Mouse (Mus musculus) CD4-positive, CD25-positive, alpha-beta regulatory T cell, adult 4 months (primary cell): ENCODE data around the gene Mlh1. TPM values are rescaled to one million over a fixed set of nuclear protein-coding genes. Genes with fewer than 3 reads are reported as not detected.

Source experiments
- ATAC-seq: one replicate; pipeline ENCODE4 v1.8.0; 2017
- polyA plus RNA-seq, 2 experiments: library from polyadenylated mRNA; unstranded; fragments of 100-300 nt; shearing (Covaris generic); gene quantifications; one replicate each; pipeline ENCODE4 v1.2.1; 2017

Mlh1 gene
- polyA plus RNA-seq, 2 experiments from 2014 or later, result 14.8 to 22.1 TPM

DNA sequence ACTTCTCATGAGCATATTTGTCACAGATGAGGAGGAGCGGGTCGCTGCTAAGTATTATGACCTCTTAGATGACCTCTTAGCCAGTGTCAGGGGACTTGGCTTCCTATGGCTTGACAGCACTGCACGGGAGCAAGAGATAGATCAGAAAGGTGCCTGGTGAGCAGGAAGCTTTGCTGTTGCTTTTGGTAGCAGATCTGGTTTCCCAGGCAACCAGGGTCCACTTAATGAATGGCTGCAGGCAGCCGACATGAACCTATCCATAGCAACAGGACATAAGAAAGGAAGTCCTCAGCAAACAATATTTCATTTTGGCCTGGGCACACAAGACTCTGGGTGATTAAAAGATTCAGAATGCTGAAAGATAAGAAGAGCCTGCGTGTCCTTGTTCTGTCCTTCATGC lies 14.1 kb upstream of the Mlh1 start:
- ATAC-seq, result no peak

DNA sequence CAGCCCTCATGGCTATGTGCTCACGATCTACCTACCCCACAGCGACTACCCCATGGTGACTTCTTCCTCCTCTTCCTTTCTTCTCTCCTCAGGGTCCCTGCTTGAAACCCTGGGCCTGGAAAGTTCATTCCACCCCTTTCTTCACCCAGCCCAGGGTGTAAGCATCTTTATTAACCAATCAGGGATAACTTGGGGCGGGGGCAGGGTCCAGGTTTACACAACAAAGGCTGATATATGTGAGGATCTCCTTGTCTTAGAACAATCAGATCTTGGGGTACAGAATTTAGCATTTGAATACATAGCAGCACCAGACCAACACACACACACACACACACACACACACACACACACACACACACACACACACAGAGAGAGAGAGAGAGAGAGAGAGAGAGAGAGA lies 13.5 kb upstream of the Mlh1 start:
- no peak for ATAC-seq

DNA sequence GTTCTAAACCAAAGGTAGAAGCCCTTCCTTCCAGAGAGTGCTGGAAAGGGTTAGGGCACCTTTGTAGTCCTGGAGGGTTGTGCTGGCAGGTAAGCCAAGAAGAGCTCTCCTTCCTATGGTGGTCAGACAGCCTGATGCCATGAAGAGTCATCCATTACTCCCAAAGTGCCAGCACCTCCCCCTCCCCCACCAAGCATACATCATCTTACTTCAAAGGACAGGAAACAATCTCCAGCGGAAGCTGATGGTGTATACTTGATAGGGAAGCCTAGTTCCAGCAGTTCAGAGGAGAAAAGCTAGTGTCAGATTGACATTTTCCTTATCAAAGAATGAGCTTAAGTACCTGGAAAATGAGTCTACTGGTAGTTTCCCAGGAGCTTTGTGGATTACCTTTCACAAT lies 3.6 kb upstream of the Mlh1 start:
- no peak for ATAC-seq

- no peak for ATAC-seq
These were observed 2.4 kb upstream of the Mlh1 start for GRCm38 (mm10) chr9:111273958-111274357.

DNA sequence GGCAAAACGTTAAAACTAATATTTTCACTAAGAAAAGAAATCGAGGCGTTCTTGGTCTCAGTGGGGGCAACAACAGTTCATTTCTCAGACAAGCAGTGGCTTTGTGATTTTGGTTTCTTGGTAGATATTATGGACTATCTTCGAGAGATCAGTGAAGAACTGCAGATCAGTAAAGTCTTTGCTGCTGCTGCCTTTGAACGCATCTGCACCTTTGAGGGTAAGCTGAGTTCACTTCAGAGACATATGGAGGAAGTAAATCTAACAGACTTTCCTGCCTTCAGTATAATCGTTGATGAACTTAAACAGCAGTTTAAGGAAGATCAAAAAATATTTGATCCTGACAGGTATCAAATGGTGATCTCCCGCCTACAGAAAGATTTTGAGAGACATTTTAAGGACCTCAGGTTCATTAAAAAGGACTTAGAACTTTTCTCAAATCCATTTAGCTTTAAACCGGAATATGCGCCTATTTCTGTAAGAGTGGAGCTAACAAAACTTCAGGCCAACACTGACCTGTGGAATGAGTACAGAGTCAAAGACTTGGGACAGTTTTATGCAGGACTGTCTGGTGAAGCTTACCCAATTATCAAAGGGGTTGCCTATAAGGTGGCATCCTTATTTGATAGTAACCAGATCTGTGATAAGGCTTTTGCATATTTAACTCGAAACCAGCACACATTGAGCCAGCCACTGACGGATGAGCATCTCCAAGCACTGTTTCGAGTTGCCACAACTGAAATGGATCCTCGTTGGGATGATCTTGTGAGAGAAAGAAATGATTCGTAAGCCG lies 1.6 kb upstream of the Mlh1 start:
- no peak for ATAC-seq

DNA sequence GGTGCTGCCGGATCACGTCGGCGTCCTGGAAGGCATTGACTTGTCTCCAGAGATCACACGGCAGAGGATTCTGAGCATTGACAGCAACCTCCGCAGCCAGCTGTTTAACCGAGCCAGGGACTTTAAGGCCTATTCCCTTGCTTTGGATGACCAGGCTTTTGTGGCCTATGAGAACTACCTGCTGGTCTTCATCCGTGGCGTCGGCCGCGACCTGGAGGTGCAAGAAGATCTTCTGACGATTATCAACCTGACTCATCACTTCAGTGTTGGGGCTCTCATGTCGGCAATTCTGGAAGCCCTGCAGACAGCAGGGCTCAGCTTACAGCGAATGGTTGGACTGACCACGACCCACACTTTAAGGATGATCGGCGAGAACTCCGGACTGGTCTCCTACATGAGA lies 765 bp upstream of the Mlh1 start:
- no peak for ATAC-seq

GRCm38 (mm10) chr9:111271056-111271433 lies 546 bp downstream of the Mlh1 start:
- ATAC-seq, result peak; percentile 14

DNA sequence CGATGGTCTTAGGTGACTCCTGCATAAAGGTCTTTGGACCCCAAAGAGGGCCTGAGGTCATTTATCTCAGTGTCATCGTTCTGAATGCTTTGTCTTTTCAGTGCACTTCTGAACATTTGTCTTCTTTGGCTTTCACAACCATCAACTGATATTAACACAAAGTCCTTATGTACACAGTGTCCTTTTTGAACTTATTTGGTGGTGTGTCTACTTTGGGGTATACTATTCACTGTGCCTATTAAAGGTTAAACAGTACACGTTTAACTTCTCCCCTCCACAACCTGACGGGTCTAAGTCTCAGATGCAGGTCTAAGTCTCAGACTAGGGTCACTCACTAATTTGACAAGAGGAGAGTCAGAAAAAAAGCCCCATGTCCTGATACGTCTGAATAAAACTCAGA lies 985 bp downstream of the Mlh1 start:
- no peak for ATAC-seq

GRCm38 (mm10) chr9:111267998-111268397 lies 3.6 kb downstream of the Mlh1 start:
- ATAC-seq, result no peak

DNA sequence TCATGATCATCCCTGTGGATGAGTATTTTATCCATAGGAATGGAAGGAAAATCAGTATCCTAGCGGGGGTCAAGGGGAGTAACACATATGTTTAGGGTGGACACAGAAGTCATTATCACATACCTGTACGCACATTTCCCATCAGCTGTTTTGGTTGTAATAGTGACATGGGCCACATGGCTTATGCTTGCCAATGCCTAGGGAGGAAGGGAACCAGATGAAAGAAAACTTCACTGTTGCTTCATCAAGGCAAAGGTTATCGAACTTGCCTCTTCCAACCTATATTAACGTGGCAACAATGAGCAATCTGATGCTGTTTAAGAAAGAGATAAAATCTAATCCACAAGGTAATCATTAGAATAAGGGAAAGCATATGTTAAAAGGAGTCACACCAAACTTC lies 10.2 kb downstream of the Mlh1 start:
- ATAC-seq, result no peak

DNA sequence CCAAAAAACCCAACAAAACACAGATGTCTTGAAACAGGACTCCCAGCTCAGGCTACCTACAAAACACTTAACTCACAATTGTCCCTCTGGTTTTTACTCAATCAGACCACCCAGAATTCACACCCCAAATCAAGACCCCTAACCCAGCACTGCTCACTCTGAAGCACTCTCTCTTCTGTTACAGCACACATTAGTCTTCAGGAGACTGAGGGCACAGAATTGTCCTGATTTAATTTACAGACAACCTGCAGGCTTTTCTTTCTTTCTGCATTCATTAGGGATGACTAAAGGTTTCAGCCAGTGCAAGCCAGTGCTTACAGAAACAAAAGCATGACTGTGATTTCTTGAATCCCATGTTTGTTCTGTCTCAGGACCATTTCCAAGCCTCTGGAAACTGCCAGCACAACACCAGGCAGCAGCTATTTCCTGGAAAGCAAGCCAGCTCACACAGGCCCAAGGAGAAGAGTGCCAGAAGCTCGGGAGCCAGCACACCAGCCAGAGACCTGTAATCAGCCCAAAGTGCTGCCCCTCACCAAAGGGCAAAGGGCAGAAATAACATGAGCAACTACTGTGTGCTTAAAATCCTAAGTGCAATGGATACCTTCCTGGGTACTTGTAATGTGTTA lies 11.1 kb downstream of the Mlh1 start:
- no peak for ATAC-seq

GRCm38 (mm10) chr9:111252161-111252869 lies 19.3 kb downstream of the Mlh1 start:
- ATAC-seq, result no peak

- ATAC-seq, result no peak
These were observed 23.8 kb downstream of the Mlh1 start for GRCm38 (mm10) chr9:111247682-111248246.

- ATAC-seq, result no peak
These were observed 26.0 kb downstream of the Mlh1 start for GRCm38 (mm10) chr9:111245546-111245945.

GRCm38 (mm10) chr9:111243384-111243783 lies 28.2 kb downstream of the Mlh1 start:
- ATAC-seq, result no peak

- ATAC-seq, result no peak
These were observed 31.8 kb downstream of the Mlh1 start for GRCm38 (mm10) chr9:111239821-111240220.

- no peak for ATAC-seq
These were observed 33.9 kb downstream of the Mlh1 start for GRCm38 (mm10) chr9:111237726-111238125.

- ATAC-seq, result no peak
These were observed 36.9 kb downstream of the Mlh1 start for GRCm38 (mm10) chr9:111234701-111235100.

DNA sequence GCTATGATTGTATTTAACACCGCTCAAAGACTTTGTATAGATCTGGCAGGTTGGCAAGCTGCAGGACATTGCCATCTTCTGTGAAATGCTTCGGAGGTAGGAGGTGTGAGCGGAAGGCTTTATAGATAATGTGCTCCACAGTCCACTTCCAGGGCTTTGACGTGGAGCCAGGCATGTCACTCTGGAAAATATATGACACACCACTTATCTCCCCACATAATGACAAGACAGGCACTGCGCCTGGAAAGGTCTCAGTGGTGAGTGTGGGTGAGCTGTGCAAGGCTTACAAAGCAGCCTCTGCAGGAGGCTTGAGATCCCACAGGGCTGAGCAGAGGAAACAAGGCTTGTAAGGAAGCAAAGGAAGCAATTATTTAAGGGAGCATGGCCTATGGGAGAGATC lies 43.1 kb downstream of the Mlh1 start:
- no peak for ATAC-seq

GRCm38 (mm10) chr9:111223406-111223805 lies 48.2 kb downstream of the Mlh1 start:
- no peak for ATAC-seq

DNA sequence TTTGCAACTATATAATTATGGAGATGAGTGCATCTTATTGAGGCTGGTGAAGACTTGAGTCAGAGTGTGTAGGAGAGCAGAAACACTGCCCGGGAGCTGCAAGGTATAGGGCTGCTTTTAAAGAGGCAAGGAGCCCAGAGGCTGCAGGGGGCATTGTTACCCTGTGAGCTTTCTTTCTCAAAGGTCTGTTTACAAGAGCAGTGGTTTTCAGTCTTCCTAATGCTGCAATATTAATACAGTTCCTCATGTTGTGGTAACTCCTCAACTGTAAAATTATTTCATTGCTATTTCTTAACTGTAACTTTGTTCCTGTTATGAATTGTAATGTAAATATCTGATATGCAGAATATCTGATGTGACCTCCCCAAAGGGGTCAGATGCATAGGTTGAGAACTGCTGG lies 50.0 kb downstream of the Mlh1 start:
- ATAC-seq, result no peak

- no peak for ATAC-seq
These were observed 51.0 kb downstream of the Mlh1 start for GRCm38 (mm10) chr9:111220551-111221080.

DNA sequence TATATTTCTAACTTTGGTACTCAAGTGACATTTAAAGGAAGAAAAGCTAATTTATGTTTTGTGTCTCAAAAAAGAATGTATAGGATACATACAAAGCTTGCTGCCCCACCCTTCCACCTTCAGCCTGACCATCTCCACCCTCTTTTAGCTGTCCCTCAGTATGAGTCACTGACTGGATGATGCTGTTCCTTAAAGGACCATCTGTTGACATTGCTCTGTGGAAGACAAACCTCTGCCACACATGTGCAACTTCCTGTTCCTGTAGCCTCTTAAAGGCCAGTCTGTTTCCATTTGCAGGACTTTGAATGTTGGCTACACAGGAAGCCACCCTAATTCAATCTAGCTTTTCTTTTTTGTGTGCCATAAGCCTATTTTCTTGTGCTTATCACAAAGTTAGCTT lies 55.2 kb downstream of the Mlh1 start:
- no peak for ATAC-seq
